Mouse (Mus musculus) ES-Bruce4 (cell line): ENCODE results near the gene Lrrc10b. TPM values are rescaled to one million over a fixed set of nuclear protein-coding genes. Genes with fewer than 3 reads are reported as not detected.

Experiments used
- H3K27ac ChIP-seq: 2 replicates; pipeline ENCODE4 v1.5.1; 2012; ENCODE audit warnings: low read length, inconsistent platforms; ENCODE audit not compliant: insufficient read depth
- H3K27me3 ChIP-seq: 2 replicates; pipeline ENCODE4 v1.6.1; 2012; ENCODE audit warnings: mild to moderate bottlenecking, low read length, inconsistent platforms; ENCODE audit not compliant: control insufficient read depth, poor library complexity, insufficient read depth, severe bottlenecking
- H3K36me3 ChIP-seq: 2 replicates; pipeline ENCODE4 v1.6.1; 2012; ENCODE audit warnings: inconsistent platforms, mild to moderate bottlenecking, low read length, moderate library complexity; ENCODE audit not compliant: control insufficient read depth, poor library complexity, insufficient read depth, severe bottlenecking
- H3K4me1 ChIP-seq: one replicate; pipeline ENCODE4 v1.8.1; 2011; ENCODE audit warnings: low read length; ENCODE audit not compliant: control insufficient read depth, insufficient read depth
- H3K4me3 ChIP-seq: 2 replicates; pipeline ENCODE4 v1.5.1; 2011; ENCODE audit warnings: low read depth, mild to moderate bottlenecking, low read length
- H3K9ac ChIP-seq: 2 replicates; pipeline ENCODE4 v1.6.1; 2012; ENCODE audit warnings: low read depth, mild to moderate bottlenecking, inconsistent platforms; ENCODE audit not compliant: poor library complexity, severe bottlenecking
- H3K9me3 ChIP-seq: replicated peaks from 2 replicates; pipeline ENCODE4 v1.6.1; 2012; ENCODE audit warnings: mild to moderate bottlenecking, low read length, inconsistent platforms; ENCODE audit not compliant: control insufficient read depth, poor library complexity, insufficient read depth, severe bottlenecking
- CTCF ChIP-seq: IDR thresholded peaks from one replicate; pipeline ENCODE4 v1.8.1; 2011; ENCODE audit warnings: low read depth, low read length
- EP300 ChIP-seq: IDR thresholded peaks from 2 replicates; pipeline ENCODE4 v1.6.1; 2011; ENCODE audit warnings: low read depth, low read length; ENCODE audit not compliant: insufficient read depth
- POLR2A ChIP-seq: IDR thresholded peaks from one replicate; pipeline ENCODE4 v1.8.1; 2011; ENCODE audit warnings: low read length; ENCODE audit not compliant: insufficient read depth
- polyA plus RNA-seq: library from polyadenylated mRNA; stranded (reverse); fragments of >200 nt; gene quantifications from 2 replicates; pipeline ENCODE4 v1.2.4, GENCODE M21; 2011; ENCODE audit warnings: low read depth; ENCODE audit not compliant: missing spikeins, insufficient read depth, insufficient read length

Lrrc10b gene
- polyA plus RNA-seq, 1 experiment = not detected

DNA sequence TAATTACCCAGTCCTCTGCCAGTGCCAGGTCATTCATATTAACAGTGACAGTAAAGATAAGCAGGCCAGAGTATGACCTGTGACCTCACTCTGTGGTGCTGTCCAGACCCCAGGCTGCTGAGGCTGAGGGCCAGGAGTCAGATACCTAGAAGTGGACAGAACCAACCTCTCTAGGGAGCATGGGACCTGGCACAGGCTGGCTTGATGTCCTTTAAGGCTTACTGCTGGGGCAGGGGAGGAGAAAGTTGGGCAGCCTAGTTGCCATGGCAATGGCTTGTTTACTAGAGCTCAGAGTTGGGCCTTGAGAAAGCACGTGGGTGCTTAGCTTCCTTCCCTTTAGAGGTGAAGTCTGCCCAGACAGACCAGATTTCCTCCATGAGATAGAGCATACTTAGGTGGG, 20.5 kb downstream of the Lrrc10b start:
- Histone ChIP-seq H3K36me3 (no peaks in the 10 kb centered on the region), H3K9me3 (no peaks in the 10 kb centered on the region), H3K27me3 (no peaks in the 10 kb centered on the region), H3K4me3 (no peak overlapping the region), H3K4me1 (no peaks in the 10 kb centered on the region), H3K9ac (no peak overlapping the region), H3K27ac (no peak overlapping the region)
- TF ChIP-seq CTCF (no peak), POLR2A (no peak), EP300 (no peak)

DNA sequence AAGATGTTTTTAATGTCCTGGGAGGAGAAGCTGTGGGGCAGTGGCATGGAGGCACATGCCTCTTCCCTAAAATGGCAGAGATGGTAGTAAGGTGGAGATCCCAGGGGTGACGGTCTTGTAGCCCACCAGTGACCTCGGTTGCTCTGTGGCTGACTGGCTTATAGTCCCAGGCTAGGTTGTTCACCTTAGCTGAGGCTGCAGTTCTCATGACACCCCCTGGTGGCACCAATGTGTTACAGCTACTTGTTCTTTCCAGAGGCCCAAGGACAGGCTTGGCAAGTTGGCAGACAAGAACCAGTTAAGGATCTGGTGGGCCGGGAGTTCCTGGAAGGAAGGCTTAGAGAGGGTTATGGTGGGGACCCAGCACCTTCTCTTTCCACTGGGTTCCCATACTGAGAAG, 21.4 kb downstream of the Lrrc10b start:
- Histone ChIP-seq H3K27me3 (no peaks in the 10 kb centered on the region), H3K9me3 (no peaks in the 10 kb centered on the region), H3K4me3 (no peak overlapping the region), H3K27ac (no peak overlapping the region), H3K36me3 (no peaks in the 10 kb centered on the region), H3K4me1 (no peaks in the 10 kb centered on the region), H3K9ac (no peak overlapping the region)
- TF ChIP-seq EP300 (no peak), CTCF (peak; percentile 78), POLR2A (no peak)

DNA sequence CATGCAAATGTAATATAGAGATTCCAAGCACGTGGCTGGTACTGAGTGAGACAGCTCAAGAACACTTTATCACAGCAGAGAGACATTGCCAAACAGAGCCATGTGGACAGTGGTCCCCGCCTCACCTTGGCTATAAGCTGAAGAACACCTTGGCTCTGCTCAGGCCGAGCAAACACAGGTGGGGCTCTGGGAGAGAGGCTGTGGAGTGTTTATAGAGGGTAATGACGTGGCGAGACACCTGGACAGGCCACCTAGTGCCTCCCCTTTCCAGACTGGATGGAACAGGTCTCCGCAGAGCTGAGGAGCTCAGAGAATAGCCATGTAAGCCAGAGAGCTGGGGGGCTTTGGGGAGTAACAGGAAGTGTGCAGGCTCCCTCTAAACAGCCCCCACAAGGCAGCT, 22.3 kb downstream of the Lrrc10b start:
- no peaks in the 10 kb centered on the region for H3K36me3 ChIP-seq
- no peak overlapping the region for H3K27ac ChIP-seq
- TF ChIP-seq CTCF (no peak), EP300 (no peak), POLR2A (no peak)
- no peaks in the 10 kb centered on the region for H3K27me3 ChIP-seq
- no peak overlapping the region for H3K4me3 ChIP-seq
- no peaks in the 10 kb centered on the region for H3K9me3 ChIP-seq
- H3K9ac ChIP-seq = no peak overlapping the region
- no peaks in the 10 kb centered on the region for H3K4me1 ChIP-seq

DNA sequence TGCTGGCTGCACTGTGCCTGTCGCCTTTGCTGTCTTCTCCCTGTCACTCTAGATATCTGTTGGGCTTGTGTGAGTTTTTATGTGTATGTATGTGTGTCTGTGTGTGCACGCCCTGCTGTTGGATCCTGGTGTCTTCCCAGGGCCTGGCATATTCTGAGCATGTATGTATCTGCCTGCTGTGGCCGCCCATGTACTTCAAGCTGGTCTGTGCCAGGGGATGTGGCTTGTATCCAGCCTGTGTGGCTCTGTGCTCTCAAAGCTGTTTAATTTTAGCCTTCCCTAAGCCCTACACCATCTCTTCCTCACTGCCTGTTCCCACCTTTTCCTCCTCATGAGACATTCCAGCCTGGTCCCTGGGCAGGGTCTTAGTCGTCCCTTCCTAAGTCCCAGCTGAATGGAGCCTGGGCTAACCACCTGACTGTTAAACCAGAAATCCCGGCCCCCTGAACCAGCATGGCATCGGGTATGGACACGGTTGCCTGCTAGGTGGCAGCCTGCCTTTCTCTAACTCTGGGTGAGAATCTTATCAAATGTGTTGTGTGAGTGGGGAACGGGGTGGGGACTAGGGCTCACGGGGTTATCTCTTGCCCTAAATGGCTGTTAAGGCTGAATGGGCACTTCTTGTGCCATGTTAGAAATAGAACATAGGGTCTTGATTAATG, 23.3 kb downstream of the Lrrc10b start:
- H3K27me3 ChIP-seq = no peaks in the 10 kb centered on the region
- H3K27ac ChIP-seq = no peak overlapping the region

GRCm38 (mm10) chr19:10433225-10433624, 24.0 kb downstream of the Lrrc10b start:
- no peak for TF ChIP-seq EP300
- Histone ChIP-seq H3K9ac (no peak overlapping the region), H3K27ac (no peak overlapping the region), H3K36me3 (no peaks in the 10 kb centered on the region), H3K27me3 (no peaks in the 10 kb centered on the region), H3K4me3 (no peak overlapping the region), H3K9me3 (no peaks in the 10 kb centered on the region), H3K4me1 (no peaks in the 10 kb centered on the region)

More for the DNA sequence above, 23.3 kb downstream of the Lrrc10b start:
- H3K36me3 ChIP-seq = no peaks in the 10 kb centered on the region
- TF ChIP-seq CTCF (no peak), EP300 (no peak), POLR2A (no peak)
- no peak overlapping the region for H3K9ac ChIP-seq
- no peak overlapping the region for H3K4me3 ChIP-seq
- no peaks in the 10 kb centered on the region for H3K9me3 ChIP-seq
- H3K4me1 ChIP-seq = no peaks in the 10 kb centered on the region

DNA sequence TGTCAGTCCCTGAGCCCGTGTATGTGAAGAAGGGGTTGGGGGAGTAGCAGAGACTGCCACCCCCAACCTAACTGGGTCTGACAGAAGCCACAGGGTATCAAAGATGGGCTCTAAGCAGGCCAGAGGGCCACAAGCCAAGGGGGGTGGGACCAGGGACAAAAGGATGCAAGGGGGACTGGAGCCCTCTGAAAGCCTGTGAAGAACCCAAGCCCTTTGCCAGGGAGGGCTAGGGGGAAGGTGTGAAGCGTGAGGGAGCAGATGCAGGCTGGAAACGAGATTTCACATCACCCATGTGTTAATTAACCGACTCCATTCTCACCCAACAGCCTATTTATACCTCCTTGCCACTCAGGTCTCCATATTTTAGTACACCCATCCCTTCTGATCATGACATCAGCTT, 25.4 kb downstream of the Lrrc10b start:
- Histone ChIP-seq H3K27ac (no peak overlapping the region), H3K9me3 (no peaks in the 10 kb centered on the region), H3K27me3 (no peaks in the 10 kb centered on the region), H3K9ac (no peak overlapping the region), H3K4me3 (no peak overlapping the region), H3K36me3 (no peaks in the 10 kb centered on the region), H3K4me1 (no peaks in the 10 kb centered on the region)
- TF ChIP-seq EP300 = no peak
- TF ChIP-seq POLR2A = no peak
- TF ChIP-seq CTCF = no peak
